Mouse (Mus musculus) erythroblast, embryonic 14.5 days (primary cell): ENCODE measurements around the gene Wnt6. TPM values are rescaled to one million over a fixed set of nuclear protein-coding genes. Genes with fewer than 3 reads are reported as not detected.
"Not testable (repeated sequence)": the region's sequence is repeated elsewhere in the genome, so short reads cannot be mapped to it uniquely, and the experiment has no call there.

Experiments
- H3K27me3 ChIP-seq: 2 replicates; pipeline ENCODE4 v1.6.1; 2012; ENCODE audit warnings: inconsistent platforms; ENCODE audit not compliant: control insufficient read depth
- H3K36me3 ChIP-seq: 2 replicates; pipeline ENCODE4 v1.6.1; 2012; ENCODE audit warnings: mild to moderate bottlenecking, inconsistent platforms; ENCODE audit not compliant: control insufficient read depth
- H3K4me1 ChIP-seq: 2 replicates; pipeline ENCODE4 v1.6.1; 2012; ENCODE audit warnings: inconsistent platforms; ENCODE audit not compliant: control insufficient read depth
- H3K4me3 ChIP-seq: replicated peaks from 2 replicates; pipeline ENCODE3; 2012; ENCODE audit warnings: moderate library complexity, mild to moderate bottlenecking, inconsistent platforms
- H3K9me3 ChIP-seq: 2 replicates; pipeline ENCODE4 v1.6.1; 2012; ENCODE audit warnings: low read length, inconsistent platforms, mixed read lengths; ENCODE audit not compliant: control insufficient read depth
- GATA1 ChIP-seq: IDR thresholded peaks from 2 replicates; pipeline ENCODE4 v1.6.1; 2012; ENCODE audit warnings: low read length, inconsistent platforms, mixed read lengths
- TAL1 ChIP-seq: IDR thresholded peaks from 3 replicates; pipeline ENCODE4 v1.6.1; 2012; ENCODE audit warnings: low read length, inconsistent platforms, mixed read lengths
- polyA plus RNA-seq: library from polyadenylated mRNA; stranded (reverse); fragments of >175 nt; gene quantifications from 2 replicates; pipeline ENCODE4 v1.2.3, GENCODE M21; 2012

Wnt6 gene
- polyA plus RNA-seq, 1 experiment: not detected

DNA sequence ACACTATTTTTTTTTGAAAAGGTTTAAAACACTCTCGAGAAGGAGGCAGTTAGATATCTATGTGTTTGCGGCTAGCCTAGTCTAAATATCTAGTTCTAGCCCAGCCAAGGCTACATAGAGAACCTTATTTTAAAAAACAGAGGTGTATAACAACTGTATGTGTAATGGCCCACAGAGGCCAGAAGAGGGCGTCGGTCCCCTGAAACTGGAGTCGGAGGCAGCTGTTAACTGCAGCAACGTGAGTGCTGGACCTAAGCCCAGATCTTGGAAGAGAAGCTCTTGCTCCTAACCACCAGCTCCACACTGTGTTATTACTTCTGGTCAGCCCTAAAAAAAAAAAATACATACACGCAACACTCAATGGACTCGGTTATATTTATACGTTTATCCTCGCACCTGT, 37.3 kb downstream of the Wnt6 start:
- Histone ChIP-seq H3K4me1 (no peaks in the 10 kb centered on the region), H3K4me3 (no peak overlapping the region), H3K27me3 (peaks cover 66% of the 10 kb centered on the region), H3K9me3 (no peaks in the 10 kb centered on the region), H3K36me3 (no peaks in the 10 kb centered on the region)
- TF ChIP-seq GATA1 (no peak), TAL1 (no peak)

DNA sequence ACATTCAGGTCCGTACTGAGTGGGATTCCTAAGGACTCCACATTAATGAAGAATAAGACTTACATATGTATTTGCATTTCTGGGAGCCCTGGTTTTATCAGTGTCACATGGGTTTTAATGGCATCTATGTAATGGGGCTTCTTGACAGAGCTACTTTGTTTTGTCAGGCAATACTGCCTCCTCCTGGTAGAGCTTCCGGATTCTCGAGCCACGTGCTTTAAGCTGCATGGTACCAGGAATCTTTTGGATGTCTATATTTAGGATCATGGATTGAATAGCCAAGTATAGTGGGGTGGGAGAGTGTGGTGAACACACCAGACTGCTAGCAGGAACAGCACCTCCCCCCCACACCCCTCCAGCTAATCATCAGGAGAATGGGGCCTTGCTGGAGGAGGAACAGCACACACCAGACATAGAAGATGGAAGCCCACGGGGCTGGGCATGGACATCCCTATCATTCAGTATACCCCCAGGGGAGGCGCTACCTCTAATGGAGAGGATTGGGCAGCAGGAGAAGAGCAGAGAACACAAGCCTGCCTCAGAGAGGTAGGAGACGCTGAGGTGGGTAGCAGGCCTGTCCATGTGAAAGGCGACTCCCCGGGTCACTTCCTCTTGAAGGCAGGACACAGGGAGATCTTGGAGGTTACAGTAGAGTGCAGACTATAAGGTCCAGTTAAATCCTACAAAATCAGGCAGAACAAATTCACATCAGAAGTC, 43.4 kb downstream of the Wnt6 start:
- no peaks in the 10 kb centered on the region for H3K9me3 ChIP-seq
- H3K4me3 ChIP-seq: no peak overlapping the region
- peaks cover 5% of the 10 kb centered on the region; the same call in 1 of the 2 replicates for H3K27me3 ChIP-seq
- H3K36me3 ChIP-seq: no peaks in the 10 kb centered on the region
- H3K4me1 ChIP-seq: peaks cover 11% of the 10 kb centered on the region
- TF ChIP-seq GATA1: no peak
- no peak for TF ChIP-seq TAL1

DNA sequence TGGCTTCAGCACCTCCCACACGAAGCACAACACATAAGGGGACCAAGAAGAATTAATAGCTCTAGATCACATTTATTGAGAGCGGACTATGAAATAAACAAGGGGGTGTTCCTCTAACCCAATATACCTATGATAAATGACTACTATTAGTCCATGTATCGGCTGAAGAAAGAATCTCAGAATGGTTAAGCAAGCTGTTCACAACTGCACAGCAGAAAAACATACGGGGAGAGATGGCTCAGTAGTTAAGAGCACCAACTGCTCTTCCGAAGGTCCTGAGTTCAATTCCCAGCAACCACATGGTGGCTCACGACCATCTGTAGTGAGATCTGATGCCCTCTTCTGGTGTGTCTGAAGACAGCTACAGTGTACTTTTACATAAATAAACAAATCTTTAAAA, 44.3 kb downstream of the Wnt6 start:
- H3K27me3 ChIP-seq, H3K36me3 ChIP-seq, H3K9me3 ChIP-seq, H3K4me3 ChIP-seq: not testable (repeated sequence)
- peaks cover 11% of the 10 kb centered on the region for H3K4me1 ChIP-seq

DNA sequence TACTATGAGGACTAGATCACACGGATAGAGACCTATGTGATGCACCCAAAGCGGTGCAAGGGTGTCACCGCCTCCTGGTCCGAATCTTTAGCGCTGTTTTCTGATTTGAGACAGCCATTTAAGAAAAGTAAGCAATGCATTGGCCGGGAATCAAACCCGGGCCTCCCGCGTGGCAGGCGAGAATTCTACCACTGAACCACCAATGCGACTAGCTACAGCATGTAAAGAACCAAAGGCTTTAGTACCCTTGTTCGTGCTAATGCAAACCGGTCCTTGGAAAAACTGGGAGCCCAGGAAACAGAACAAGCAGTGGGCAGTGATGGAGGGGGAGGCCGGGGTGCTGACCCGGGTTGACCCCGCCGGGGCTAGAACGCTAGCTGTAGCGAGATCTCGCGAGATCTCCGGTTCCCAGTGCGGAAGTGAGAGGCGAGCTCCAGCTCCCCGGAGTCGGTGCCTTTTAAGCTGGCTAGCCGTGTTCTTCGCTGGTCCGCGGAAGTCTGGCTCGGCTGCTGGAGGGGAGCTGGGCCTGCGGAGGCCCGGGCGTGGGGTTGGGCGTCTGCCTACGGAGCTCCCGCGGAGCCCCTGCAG, 45.0 kb downstream of the Wnt6 start:
- TF ChIP-seq TAL1 (no peak), GATA1 (no peak)
- Histone ChIP-seq H3K9me3 (no peaks in the 10 kb centered on the region), H3K36me3 (no peaks in the 10 kb centered on the region), H3K4me3 (peak overlapping the region; percentile 68), H3K27me3 (no peaks in the 10 kb centered on the region), H3K4me1 (peaks cover 11% of the 10 kb centered on the region)

DNA sequence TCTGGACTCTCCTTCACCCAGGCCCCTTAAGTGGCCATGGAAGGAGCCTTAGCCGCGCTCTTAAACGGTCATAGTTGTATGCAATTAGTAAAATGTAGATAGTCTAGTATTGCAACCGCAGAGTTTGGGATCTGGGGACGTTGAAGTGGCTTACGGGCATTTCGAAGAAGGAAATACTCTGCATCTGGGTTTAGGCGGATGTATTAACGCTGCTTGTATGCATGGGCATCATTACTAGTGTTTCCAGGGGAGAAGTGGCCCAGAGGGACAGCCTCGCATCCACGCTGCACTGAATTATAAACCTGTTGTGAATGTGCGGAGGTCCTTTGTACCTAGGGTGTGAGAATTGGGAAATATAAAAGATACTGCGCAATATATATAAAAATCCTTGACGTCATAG, 45.5 kb downstream of the Wnt6 start:
- H3K9me3 ChIP-seq: no peaks in the 10 kb centered on the region
- TF ChIP-seq TAL1 (no peak), GATA1 (no peak)
- peaks cover 11% of the 10 kb centered on the region for H3K4me1 ChIP-seq
- no peaks in the 10 kb centered on the region for H3K27me3 ChIP-seq
- H3K36me3 ChIP-seq: no peaks in the 10 kb centered on the region
- H3K4me3 ChIP-seq: peak overlapping the region; percentile 68

DNA sequence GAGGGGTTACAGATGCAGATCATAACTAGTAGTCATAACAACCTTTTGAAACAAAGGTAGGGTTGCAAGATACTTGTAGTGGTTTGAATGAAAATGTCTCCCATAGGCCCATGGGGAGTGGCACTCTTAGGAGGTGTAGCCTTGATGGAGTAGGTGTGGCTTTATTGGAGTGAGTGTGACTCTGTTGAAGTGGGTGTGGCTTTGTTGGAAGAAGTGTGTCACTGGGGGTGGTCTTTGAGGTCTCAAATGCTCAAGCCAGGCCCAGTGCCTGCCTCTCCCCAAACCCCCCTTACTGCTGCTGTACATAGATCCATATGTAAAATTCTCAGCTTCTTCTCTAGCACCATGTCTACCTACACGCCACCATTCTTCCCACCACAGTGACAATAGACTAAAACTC, 46.8 kb downstream of the Wnt6 start:
- Histone ChIP-seq H3K4me1 (peaks cover 11% of the 10 kb centered on the region), H3K27me3 (no peaks in the 10 kb centered on the region)
- TF ChIP-seq GATA1 (no peak), TAL1 (no peak)

DNA sequence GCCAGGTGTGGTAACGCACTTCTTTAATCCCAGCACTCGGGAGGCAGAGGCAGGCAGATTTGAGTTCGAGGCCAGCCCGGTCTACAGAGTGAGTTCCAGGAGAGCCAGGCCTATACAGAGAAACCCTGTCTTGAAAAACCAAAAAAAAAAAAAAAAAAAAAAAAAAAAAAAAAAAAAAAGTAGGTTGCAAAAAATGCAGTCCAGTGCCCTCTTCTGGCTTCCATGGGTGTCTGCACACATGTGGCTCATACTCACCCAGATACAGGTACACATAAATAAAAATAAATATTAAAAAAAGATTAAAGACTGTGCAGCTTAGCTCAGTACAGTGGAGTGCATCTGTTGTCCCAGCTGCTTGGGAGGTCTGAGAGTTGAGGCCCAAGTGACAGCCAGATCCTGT, 51.9 kb downstream of the Wnt6 start:
- not testable (repeated sequence) for H3K9me3 ChIP-seq, H3K27me3 ChIP-seq, H3K4me3 ChIP-seq, H3K36me3 ChIP-seq, H3K4me1 ChIP-seq

More for the DNA sequence above, 46.8 kb downstream of the Wnt6 start:
- H3K9me3 ChIP-seq: no peaks in the 10 kb centered on the region
- H3K4me3 ChIP-seq: no peak overlapping the region
- H3K36me3 ChIP-seq: no peaks in the 10 kb centered on the region

DNA sequence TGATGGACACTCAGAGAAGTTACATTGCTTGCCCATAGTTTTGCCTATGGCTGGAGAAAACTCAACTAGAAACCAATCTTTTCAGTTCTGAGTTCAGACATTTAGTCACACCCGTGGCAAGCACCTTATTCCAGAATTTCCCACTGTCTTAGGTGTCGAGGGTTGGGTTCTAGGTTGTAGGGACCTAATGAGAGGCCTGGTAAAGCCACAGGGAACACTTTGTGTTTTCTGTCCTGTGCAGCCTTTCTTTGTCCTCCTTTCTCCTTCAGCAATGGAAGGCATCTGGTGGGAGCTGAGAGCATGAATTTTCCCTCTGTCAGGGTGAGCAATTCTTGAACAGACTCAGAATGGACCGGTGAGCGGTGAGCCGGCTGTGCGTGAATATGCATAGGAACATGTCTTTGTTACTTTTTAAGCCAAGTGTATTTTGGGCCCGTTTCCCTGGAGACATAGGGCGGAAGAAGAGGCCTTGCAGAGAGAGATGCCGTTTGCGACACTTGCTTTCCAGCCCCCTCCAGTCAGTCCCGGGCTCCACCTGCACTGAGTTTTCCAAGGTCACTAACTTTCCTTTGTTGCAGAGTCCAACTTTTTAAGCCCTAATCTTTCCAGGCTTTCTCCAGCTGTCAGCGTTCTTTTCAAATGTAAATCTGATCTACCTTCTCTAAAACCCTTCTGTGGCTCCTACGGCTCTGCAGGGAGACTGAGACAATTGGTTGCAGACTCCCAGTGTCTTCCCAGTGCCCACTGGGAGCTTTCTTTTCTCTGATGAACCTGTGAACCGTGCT, 53.0 kb downstream of the Wnt6 start:
- Histone ChIP-seq H3K4me1 (no peaks in the 10 kb centered on the region), H3K9me3 (no peaks in the 10 kb centered on the region), H3K36me3 (no peaks in the 10 kb centered on the region), H3K4me3 (no peak overlapping the region), H3K27me3 (no peaks in the 10 kb centered on the region)
- no peak for TF ChIP-seq GATA1
- TF ChIP-seq TAL1: no peak

DNA sequence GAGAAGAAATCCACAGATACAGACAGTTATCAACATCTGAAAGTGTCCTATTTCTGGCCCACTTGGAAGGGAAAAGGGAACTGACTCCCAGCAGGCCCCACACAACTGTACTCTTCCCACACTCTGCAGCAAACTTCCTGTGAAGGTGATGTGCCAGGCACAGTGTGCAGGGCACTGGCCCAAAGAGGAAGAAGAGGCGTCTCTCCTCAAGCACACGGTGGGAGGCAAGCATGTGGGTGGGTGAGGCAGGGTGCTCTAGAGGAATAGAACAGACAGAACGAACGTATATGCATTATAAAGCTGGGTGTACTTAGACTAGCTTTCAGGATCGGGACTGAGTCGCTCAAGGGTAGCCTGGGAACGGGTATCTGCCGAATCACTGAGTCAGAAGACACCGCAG, 58.4 kb downstream of the Wnt6 start:
- H3K4me1 ChIP-seq: no peaks in the 10 kb centered on the region

More for the DNA sequence above, 58.4 kb downstream of the Wnt6 start:
- TF ChIP-seq TAL1 (no peak), GATA1 (no peak)
- no peak overlapping the region for H3K4me3 ChIP-seq
- H3K9me3 ChIP-seq: no peaks in the 10 kb centered on the region
- no peaks in the 10 kb centered on the region for H3K36me3 ChIP-seq
- H3K27me3 ChIP-seq: no peaks in the 10 kb centered on the region
